Mouse (Mus musculus) brain, embryonic 14.5 days (tissue): ENCODE measurements around the gene Upb1.

ENCODE experiments used
- CTCF ChIP-seq: fragments of 200-500 bp; IDR thresholded peaks from 2 replicates; pipeline ENCODE4 v1.5.1; 2012; ENCODE audit warnings: inconsistent platforms, mild to moderate bottlenecking, moderate library complexity, borderline replicate concordance; ENCODE audit not compliant: insufficient read depth, insufficient read length; ENCODE audit errors: extremely low read depth
- POLR2A ChIP-seq: fragments of 200-500 bp; IDR thresholded peaks from 2 replicates; pipeline ENCODE4 v1.6.1; 2012; ENCODE audit warnings: mild to moderate bottlenecking, inconsistent platforms, borderline replicate concordance; ENCODE audit not compliant: poor library complexity, insufficient read depth, insufficient read length, severe bottlenecking; ENCODE audit errors: extremely low read depth

GRCm38 (mm10) chr10:75436604-75437217 lies 35.8 kb downstream of the Upb1 start:
- TF ChIP-seq CTCF (peak; percentile 86), POLR2A (no peak)
